In the genomic region with DNA sequence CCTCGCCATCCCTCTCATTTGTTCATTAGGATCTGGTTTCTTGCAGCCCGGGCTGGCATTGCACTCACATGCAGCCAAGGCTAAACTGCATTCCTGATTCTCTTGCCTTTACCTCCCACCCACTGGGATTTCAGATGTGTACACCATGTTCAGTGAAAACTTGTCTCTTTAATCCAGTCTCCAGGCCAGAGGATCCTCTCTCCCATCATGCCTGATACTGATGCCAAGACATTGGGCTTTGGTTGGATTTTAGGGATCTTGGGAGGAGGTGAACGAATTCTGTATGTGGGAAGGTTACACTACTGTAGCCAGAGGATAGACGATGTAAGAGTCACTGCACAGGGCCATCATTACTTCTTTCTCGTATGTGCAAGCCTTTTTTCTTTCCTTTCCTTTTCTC, we compare ENCODE assay signal across 36 mouse cellular contexts. TPM values are rescaled to one million over a fixed set of nuclear protein-coding genes. Genes with fewer than 3 reads are reported as not detected.
"Had no signal": no experiment of that assay in that cellular context is flagged by ENCODE, and none has a peak within 500 bp of the region (broad histone marks: within the 10 kb centered on the region; RNA-seq: fewer than 3 reads in every experiment).

No protein-coding gene starts in this region.

- H3K36me3 ChIP-seq: intestine, embryonic 15.5 days had no signal

- DNase-seq: heart, postnatal 10 days; heart, postnatal 14 days; heart, postnatal 4 days; kidney, adult 11 months; kidney, adult 18-20 months; kidney, adult 2 months; kidney, adult 8-10 months; kidney, adult 9 months; kidney, postnatal 10 days; kidney, postnatal 14 days; kidney, postnatal 25 days; kidney, postnatal 36 days; kidney, postnatal 4 days; layer of hippocampus, adult 9-11 months; layer of hippocampus, postnatal 36 days had no signal

- H3K27ac ChIP-seq: heart, embryonic 13.5 days; heart, embryonic 15.5 days; hindbrain, embryonic 10.5 days; hindbrain, embryonic 12.5 days; hindbrain, embryonic 13.5 days; hindbrain, embryonic 14.5 days; hindbrain, embryonic 15.5 days; hindbrain, postnatal 0 days; intestine, embryonic 15.5 days; kidney, embryonic 15.5 days; kidney, postnatal 0 days; layer of hippocampus, adult 2 months; left cerebral cortex, adult 2 months had no signal

- H3K27me3 ChIP-seq: heart, embryonic 12.5 days; heart, embryonic 13.5 days; heart, embryonic 15.5 days; hindbrain, embryonic 12.5 days; hindbrain, embryonic 13.5 days; hindbrain, embryonic 15.5 days; intestine, embryonic 15.5 days; kidney, embryonic 15.5 days had no signal

- H3K4me3 ChIP-seq: heart, embryonic 12.5 days; heart, embryonic 13.5 days; heart, embryonic 15.5 days; hindbrain, embryonic 10.5 days; hindbrain, embryonic 12.5 days; hindbrain, embryonic 13.5 days; hindbrain, embryonic 15.5 days; intestine, embryonic 15.5 days; kidney, embryonic 15.5 days; layer of hippocampus, adult 2 months; left cerebral cortex, adult 2 months had no signal

- H3K9me3 ChIP-seq: heart, embryonic 12.5 days; heart, embryonic 13.5 days; heart, embryonic 15.5 days; hindbrain, embryonic 10.5 days; hindbrain, embryonic 12.5 days; hindbrain, embryonic 13.5 days; hindbrain, embryonic 15.5 days; intestine, embryonic 15.5 days; kidney, embryonic 15.5 days had no signal

- H3K4me1 ChIP-seq: hindbrain, embryonic 10.5 days; hindbrain, embryonic 12.5 days; hindbrain, embryonic 13.5 days; hindbrain, embryonic 15.5 days; intestine, embryonic 15.5 days; kidney, embryonic 15.5 days had no signal

RNA-seq across cellular contexts. Expression of gene Prr29, which starts 59.9 kb away (rescaled TPM):
- total RNA-seq: hematopoietic stem cell, adult 5-6 weeks; hindbrain, postnatal 0 days; layer of hippocampus, adult 18-20 months; layer of hippocampus, adult 2 months; layer of hippocampus, postnatal 25 days; layer of hippocampus, postnatal 36 days; left cerebral cortex, adult 18-20 months; left cerebral cortex, adult 2 months; left cerebral cortex, adult 8-10 months had no signal
- polyA plus RNA-seq: heart, embryonic 12.5 days; hindbrain, embryonic 10.5 days; hindbrain, embryonic 11.5 days; hindbrain, embryonic 12.5 days; hindbrain, embryonic 13.5 days; hindbrain, embryonic 14.5 days; hindbrain, embryonic 15.5 days; hindbrain, embryonic 16.5 days; hindbrain, postnatal 0 days had no signal
